Mouse (Mus musculus) forebrain, embryonic 14.5 days (tissue): Measurements from ENCODE around the gene Ccdc34. TPM values are rescaled to one million over a fixed set of nuclear protein-coding genes. Genes with fewer than 3 reads are reported as not detected.
"Not testable (repeated sequence)": the region's sequence is repeated elsewhere in the genome, so short reads cannot be mapped to it uniquely, and the experiment has no call there.

Experiments
- ATAC-seq: fragments of 200-750 bp; cut with Nextera tagmentation; 2 replicates; pipeline ENCODE4 v1.8.0; 2017; ENCODE audit warnings: mild to moderate bottlenecking, moderate library complexity
- DNase-seq: peaks from one replicate; pipeline ENCODE4 v3.0.0-alpha.2; 2015; ENCODE audit warnings: low spot score
- H3K27ac ChIP-seq: fragments of 300-500 bp; sonication (generic); 2 replicates; pipeline ENCODE4 v1.5.1; 2014; ENCODE audit warnings: low read depth, mild to moderate bottlenecking, control low read depth, low read length, moderate library complexity
- H3K27me3 ChIP-seq: fragments of 300-500 bp; sonication (generic); replicated peaks from 2 replicates; pipeline ENCODE4 v1.6.1; 2014; ENCODE audit warnings: low read length, control low read depth, mixed read lengths; ENCODE audit not compliant: control insufficient read depth, insufficient read depth
- H3K36me3 ChIP-seq: fragments of 300-500 bp; sonication (generic); 2 replicates; pipeline ENCODE4 v1.6.1; 2014; ENCODE audit warnings: low read length, control low read depth; ENCODE audit not compliant: control insufficient read depth, insufficient read depth
- H3K4me1 ChIP-seq: fragments of 300-500 bp; sonication (generic); 2 replicates; pipeline ENCODE4 v1.6.1; 2014; ENCODE audit warnings: antibody characterized with exemption, low read length, control low read depth; ENCODE audit not compliant: control insufficient read depth, insufficient read depth
- H3K4me2 ChIP-seq: fragments of 300-500 bp; sonication (generic); 2 replicates; pipeline ENCODE4 v1.6.1; 2014; ENCODE audit warnings: mild to moderate bottlenecking, control low read depth, low read length
- H3K4me3 ChIP-seq: fragments of 300-500 bp; sonication (generic); 2 replicates; pipeline ENCODE4 v1.5.1; 2014; ENCODE audit warnings: low read depth, low read length, control low read depth
- H3K9ac ChIP-seq: fragments of 300-500 bp; sonication (generic); 2 replicates; pipeline ENCODE4 v1.6.1; 2014; ENCODE audit warnings: mild to moderate bottlenecking, low read length, control low read depth, moderate library complexity
- H3K9me3 ChIP-seq: fragments of 300-500 bp; sonication (generic); replicated peaks from 2 replicates; pipeline ENCODE4 v1.6.1; 2016; ENCODE audit warnings: low read length, control low read depth, mixed read lengths; ENCODE audit not compliant: control insufficient read depth
- WGBS: fragments of 180-500 bp; shearing (Covaris S2); extraction: QIAGEN DNeasy Blood & Tissue Kit; methylation state at CpG from one replicate; pipeline ENCODE4 v1.1.7; 2014; 5-methylcytosine and 5-hydroxymethylcytosine counted together
- polyA plus RNA-seq: library from polyadenylated mRNA; unstranded; fragments of >200 nt; fragmentation: Nextera tagmentation; extraction: Ambion mirVana; gene quantifications from 2 replicates; pipeline ENCODE4 v1.2.1, GENCODE M21; 2014

The Ccdc34 gene
- polyA plus RNA-seq, 1 experiment from 2014 or later, result 35.8 TPM

DNA sequence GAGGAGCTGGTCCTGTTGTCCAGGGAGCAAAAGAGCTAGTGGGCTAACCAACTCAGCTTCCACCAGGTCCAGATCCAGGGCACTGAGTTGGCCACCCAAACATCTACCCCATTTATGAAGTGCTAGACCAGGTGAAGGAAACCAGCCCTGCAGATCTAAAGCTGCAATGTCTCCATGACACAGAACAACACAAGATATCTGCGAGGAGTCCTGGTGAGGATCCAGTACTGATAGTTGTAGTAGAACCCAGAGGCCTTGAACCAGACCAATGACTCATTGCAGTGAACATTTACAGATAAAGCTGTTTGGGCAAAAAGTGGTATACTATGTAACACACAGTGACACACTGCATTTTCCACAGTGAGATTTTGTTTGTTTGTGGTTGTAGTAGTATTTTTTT lies 120.5 kb downstream of the Ccdc34 start:
- H3K9ac ChIP-seq, result no peak overlapping the region
- ATAC-seq, result no peak
- 96% methylated on average over 1 of the region's 1 CpGs for WGBS
- no peak overlapping the region for H3K27ac ChIP-seq
- no peak overlapping the region for H3K4me3 ChIP-seq
- no peak for DNase-seq
- no peak overlapping the region for H3K4me2 ChIP-seq
- H3K36me3 ChIP-seq, result no peaks in the 10 kb centered on the region
- no peaks in the 10 kb centered on the region for H3K9me3 ChIP-seq
- H3K4me1 ChIP-seq, result no peaks in the 10 kb centered on the region
- no peaks in the 10 kb centered on the region for H3K27me3 ChIP-seq

DNA sequence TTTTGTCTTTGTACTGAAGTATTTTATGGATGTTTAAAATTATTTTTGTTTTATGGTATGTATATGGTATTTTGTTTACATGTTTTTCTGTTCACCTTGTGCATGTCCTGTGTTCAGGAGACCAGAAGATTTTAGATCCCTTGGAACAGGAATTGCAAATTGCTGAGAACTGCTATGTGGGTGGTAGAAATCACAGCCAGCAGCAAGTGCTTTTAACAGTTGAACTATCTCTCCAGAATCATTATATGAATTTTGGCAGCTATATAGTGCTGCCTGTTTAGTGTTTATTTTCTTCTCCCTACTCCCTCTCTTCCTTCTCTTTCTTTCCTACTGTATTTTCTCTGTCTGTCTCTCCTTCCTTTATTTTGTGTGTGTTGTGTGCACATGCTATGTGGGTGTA lies 130.4 kb downstream of the Ccdc34 start:
- not testable (repeated sequence) for ATAC-seq, H3K36me3 ChIP-seq

DNA sequence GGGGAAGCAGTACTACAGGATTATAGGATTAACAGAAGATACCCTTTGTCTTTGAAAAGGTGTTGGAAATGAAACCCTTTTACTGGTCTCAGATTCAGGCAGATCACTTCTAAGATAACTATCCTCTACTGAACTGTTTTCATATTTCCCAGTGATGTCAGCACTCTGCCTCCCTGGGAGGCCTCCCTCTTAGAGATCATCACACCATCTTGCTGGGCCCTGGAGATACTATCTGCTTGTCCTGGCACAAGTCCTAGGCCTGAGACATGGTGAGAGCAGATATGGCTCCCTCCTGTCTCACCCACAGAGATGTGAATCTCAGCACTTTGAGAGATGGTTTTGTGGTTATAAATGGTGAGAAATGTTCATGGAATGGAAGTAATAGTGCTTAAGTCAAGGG lies 131.6 kb downstream of the Ccdc34 start:
- no peaks in the 10 kb centered on the region for H3K4me1 ChIP-seq
- H3K27me3 ChIP-seq, result no peaks in the 10 kb centered on the region
- ATAC-seq (no peak), DNase-seq (no peak)
- no peak overlapping the region for H3K4me3 ChIP-seq
- no peak overlapping the region for H3K4me2 ChIP-seq
- H3K9ac ChIP-seq, result no peak overlapping the region
- H3K36me3 ChIP-seq, result no peaks in the 10 kb centered on the region
- H3K27ac ChIP-seq, result no peak overlapping the region
- H3K9me3 ChIP-seq, result no peaks in the 10 kb centered on the region

More for the DNA sequence above, 130.4 kb downstream of the Ccdc34 start:
- H3K27ac ChIP-seq, DNase-seq, H3K27me3 ChIP-seq, H3K9me3 ChIP-seq, H3K4me3 ChIP-seq, H3K9ac ChIP-seq, H3K4me2 ChIP-seq, H3K4me1 ChIP-seq: not testable (repeated sequence)

DNA sequence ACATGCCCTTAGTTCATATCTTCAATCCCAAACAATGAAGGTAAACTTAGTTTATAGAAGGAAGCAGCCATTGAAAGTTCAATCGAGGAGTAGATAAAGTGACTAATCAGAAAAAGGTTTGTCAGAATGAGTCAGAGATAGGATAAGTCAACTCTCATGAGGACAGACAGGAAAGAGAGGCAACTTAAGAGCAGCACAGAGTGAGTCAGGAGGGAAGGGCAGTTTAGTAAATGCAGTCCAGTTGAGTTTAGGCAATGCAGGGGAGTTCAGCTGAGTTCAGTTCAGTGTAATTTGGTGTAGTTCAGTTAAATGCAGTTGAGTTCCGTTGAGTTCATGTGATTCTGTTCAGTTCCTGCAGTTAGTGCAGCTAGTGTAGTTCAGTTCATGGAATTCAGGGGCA lies 138.7 kb downstream of the Ccdc34 start:
- no peak overlapping the region for H3K4me3 ChIP-seq
- H3K9ac ChIP-seq, result no peak overlapping the region
- H3K27me3 ChIP-seq, result no peaks in the 10 kb centered on the region
- no peak for DNase-seq
- no peak overlapping the region for H3K27ac ChIP-seq
- H3K9me3 ChIP-seq, result no peaks in the 10 kb centered on the region; the same call in 1 of the 2 replicates
- H3K4me2 ChIP-seq, result no peak overlapping the region
- no peaks in the 10 kb centered on the region for H3K36me3 ChIP-seq
- no peaks in the 10 kb centered on the region for H3K4me1 ChIP-seq
- no peak for ATAC-seq
- WGBS, result 97% methylated on average over 2 of the region's 2 CpGs

DNA sequence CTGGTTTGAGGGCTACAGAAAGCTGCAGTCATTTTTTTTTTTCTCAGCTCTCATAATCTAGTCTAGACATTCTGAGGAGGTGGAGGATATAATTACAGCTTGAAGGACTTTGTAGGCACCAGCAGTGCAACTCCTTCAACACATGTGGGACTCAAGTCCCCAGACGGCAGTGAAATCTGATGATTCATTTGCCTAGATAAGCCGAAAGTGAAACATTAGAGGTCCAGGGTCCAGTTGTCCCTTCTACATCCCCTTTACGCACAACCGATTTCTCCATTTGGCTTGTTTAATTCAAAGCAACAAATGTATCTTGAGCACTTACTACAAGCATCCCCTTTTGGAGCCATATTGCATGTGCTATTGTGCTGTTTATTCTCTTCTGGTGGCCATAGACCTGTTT lies 147.4 kb downstream of the Ccdc34 start:
- Histone ChIP-seq H3K27me3 (no peaks in the 10 kb centered on the region), H3K4me2 (no peak overlapping the region), H3K27ac (no peak overlapping the region), H3K4me1 (no peaks in the 10 kb centered on the region), H3K9me3 (no peaks in the 10 kb centered on the region), H3K4me3 (no peak overlapping the region), H3K9ac (no peak overlapping the region), H3K36me3 (no peaks in the 10 kb centered on the region)
- WGBS, result 98% methylated on average over 4 of the region's 4 CpGs
- no peak for DNase-seq
- ATAC-seq, result no peak

DNA sequence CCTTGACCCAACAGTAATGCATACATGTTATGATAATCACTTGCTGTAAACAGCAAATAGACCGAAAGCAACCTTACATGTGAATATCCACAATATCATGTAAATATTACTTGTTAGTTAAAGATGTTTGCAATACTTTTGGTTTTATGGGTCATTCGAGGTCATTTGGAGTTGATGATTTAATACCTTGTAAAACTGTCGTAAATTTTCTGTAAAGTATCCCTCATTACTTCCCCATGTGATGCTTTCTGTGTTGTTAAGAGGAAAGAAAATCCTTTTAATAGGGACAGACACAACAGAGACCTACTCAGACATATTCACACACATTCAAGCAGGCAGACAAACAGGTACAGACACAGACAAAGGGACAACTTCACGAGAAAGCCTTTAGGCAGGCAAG lies 150.1 kb downstream of the Ccdc34 start:
- no peak overlapping the region for H3K4me3 ChIP-seq
- no peaks in the 10 kb centered on the region for H3K9me3 ChIP-seq
- WGBS, result 67% methylated on average over 4 of the region's 4 CpGs
- ATAC-seq (no peak), DNase-seq (no peak)
- no peak overlapping the region for H3K9ac ChIP-seq
- no peaks in the 10 kb centered on the region for H3K27me3 ChIP-seq
- H3K4me1 ChIP-seq, result no peaks in the 10 kb centered on the region
- H3K4me2 ChIP-seq, result no peak overlapping the region
- no peak overlapping the region for H3K27ac ChIP-seq
- no peaks in the 10 kb centered on the region for H3K36me3 ChIP-seq

DNA sequence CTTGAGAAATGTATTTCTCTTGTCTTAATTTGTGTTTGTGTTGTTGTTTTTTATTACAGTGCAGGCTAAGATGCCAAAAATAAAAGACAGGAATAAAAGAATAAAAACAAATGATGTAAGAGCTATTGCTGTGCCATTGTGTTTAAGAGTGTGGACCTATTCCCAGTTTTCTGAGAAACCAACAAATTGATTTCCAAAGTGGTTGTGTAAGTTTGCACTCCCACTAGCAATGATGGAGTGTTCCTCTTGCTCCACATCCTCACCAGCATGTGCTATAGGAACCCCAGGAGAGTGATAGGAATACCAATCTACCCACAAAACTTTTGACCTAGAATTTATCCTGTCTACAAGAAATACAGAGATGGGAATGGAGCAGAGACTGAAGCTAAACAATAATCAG lies 150.7 kb downstream of the Ccdc34 start:
- no peak overlapping the region for H3K4me3 ChIP-seq
- no peak overlapping the region for H3K4me2 ChIP-seq
- H3K9me3 ChIP-seq, result no peaks in the 10 kb centered on the region
- DNase-seq, result no peak
- no peaks in the 10 kb centered on the region for H3K27me3 ChIP-seq
- no peak for ATAC-seq
- H3K36me3 ChIP-seq, result no peaks in the 10 kb centered on the region
- no peaks in the 10 kb centered on the region for H3K4me1 ChIP-seq
- H3K27ac ChIP-seq, result no peak overlapping the region
- H3K9ac ChIP-seq, result no peak overlapping the region

DNA sequence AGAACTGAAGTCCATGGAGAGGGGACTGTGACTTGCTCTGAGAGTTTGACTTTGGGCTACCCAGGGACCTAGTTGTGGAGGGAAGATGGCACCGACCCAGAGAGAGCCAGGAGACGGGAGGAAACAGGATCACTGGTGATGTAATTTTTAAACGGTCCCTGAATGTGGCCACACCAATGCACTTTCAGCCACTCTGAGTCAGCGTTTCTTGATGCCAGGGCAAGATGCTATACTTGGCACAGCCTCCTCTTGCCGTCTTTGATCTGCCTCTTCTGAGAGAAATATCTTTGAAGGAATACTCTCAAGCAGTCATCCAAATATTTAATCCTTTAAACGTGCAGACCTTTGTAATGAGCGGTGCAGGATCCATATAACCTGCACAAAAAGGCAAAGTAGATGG lies 154.8 kb downstream of the Ccdc34 start:
- no peak overlapping the region for H3K4me2 ChIP-seq
- no peak overlapping the region for H3K27ac ChIP-seq
- DNase-seq (peak; percentile 23), ATAC-seq (no peak)
- no peaks in the 10 kb centered on the region for H3K27me3 ChIP-seq
- no peak overlapping the region for H3K9ac ChIP-seq
- no peak overlapping the region for H3K4me3 ChIP-seq
- no peaks in the 10 kb centered on the region for H3K9me3 ChIP-seq
- H3K36me3 ChIP-seq, result no peaks in the 10 kb centered on the region
- 58% methylated on average over 7 of the region's 7 CpGs for WGBS
- peaks cover 9% of the 10 kb centered on the region for H3K4me1 ChIP-seq

DNA sequence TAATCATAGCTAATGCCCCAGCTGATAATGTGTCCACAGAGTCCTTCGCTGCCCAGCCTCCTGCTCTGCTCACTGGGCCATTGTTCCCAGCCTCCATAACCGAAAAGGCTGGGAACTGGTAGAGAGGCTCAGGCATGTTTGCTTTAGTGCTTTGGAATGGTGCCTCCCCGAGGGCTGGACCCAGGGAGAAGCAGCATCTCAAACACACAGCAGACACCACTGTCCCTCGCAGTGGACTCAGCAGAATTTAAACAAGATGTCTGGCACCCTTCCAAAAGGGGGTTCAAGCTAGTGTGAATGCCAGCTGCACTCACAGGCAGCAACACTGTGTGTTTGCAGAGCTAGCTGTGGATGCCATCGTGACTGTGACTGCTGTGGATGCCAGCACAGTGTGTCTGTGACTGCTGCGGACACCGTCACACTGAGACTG lies 156.2 kb downstream of the Ccdc34 start:
- Histone ChIP-seq H3K4me3 (no peak overlapping the region), H3K27me3 (no peaks in the 10 kb centered on the region), H3K27ac (no peak overlapping the region), H3K4me1 (peaks cover 12% of the 10 kb centered on the region), H3K36me3 (no peaks in the 10 kb centered on the region), H3K9ac (no peak overlapping the region), H3K4me2 (no peak overlapping the region), H3K9me3 (no peaks in the 10 kb centered on the region)
- WGBS, result 30% methylated on average over 7 of the region's 7 CpGs
- DNase-seq, result peak; percentile 84
- peak; percentile 76 for ATAC-seq
